9 mouse cellular contexts compared by ENCODE assay signal in the genomic region with DNA sequence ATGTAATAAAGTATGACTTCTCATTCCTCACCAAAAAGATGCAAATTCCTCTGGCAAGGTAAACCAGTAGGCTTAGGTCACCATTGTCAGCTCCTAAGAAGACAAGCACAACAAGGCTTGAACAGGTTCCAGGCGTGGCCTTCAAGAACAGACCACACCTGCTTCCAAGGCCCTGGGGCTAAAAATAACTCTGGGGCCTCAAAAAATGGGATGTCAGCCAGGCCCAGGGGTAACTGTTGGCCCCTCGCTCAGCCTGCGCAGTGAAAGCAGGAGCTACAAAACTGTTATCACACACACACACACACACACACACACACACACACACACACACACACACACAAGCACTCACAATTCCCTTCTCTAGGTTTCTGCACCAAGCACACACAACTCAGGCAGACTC. TPM values are rescaled to one million over a fixed set of nuclear protein-coding genes. Genes with fewer than 3 reads are reported as not detected.
DNase-seq lines count a peak whose midpoint lies in the region; ATAC-seq and TF ChIP-seq lines count a peak whose summit lies in the region.
"Had no signal": no experiment of that assay in that cellular context is flagged by ENCODE, and none has a peak within 500 bp of the region (broad histone marks: within the 10 kb centered on the region; RNA-seq: fewer than 3 reads in every experiment).

No protein-coding gene starts in this region.

- no peaks in the 10 kb centered on the region for H3K36me3 ChIP-seq in heart, embryonic 11.5 days (ENCODE audit: control insufficient read depth, insufficient read depth, low read length)
- no peaks in the 10 kb centered on the region for H3K36me3 ChIP-seq in liver, embryonic 11.5 days (ENCODE audit: control insufficient read depth, insufficient read depth, low read length)
- no peaks in the 10 kb centered on the region for H3K36me3 ChIP-seq in forebrain, embryonic 10.5 days (replicated peaks)
- H3K36me3 ChIP-seq in hindbrain, embryonic 11.5 days (ENCODE audit: control insufficient read depth, insufficient read depth, low read length) = no peaks in the 10 kb centered on the region
- H3K36me3 ChIP-seq: embryonic facial prominence, embryonic 12.5 days had no signal

- peak overlapping the region; percentile 28; the same call in 1 of the 2 replicates for H3K27ac ChIP-seq in cerebellum, adult 2 months (ENCODE audit: insufficient read depth, low read length)
- H3K27ac ChIP-seq in heart, embryonic 11.5 days (ENCODE audit: low read depth, low read length) = peak overlapping the region; percentile 81
- peak overlapping the region; percentile 57 for H3K27ac ChIP-seq in liver, embryonic 11.5 days (ENCODE audit: low read depth, low read length)
- no peak overlapping the region for H3K27ac ChIP-seq in layer of hippocampus, adult 2 months
- no peak overlapping the region for H3K27ac ChIP-seq in forebrain, embryonic 10.5 days
- no peak overlapping the region for H3K27ac ChIP-seq in hindbrain, embryonic 11.5 days (ENCODE audit: low read depth, low read length)
- H3K27ac ChIP-seq: embryonic facial prominence, embryonic 12.5 days had no signal

- peak; percentile 65 for DNase-seq in adrenal gland, adult 2 months
- no peak for DNase-seq in adrenal gland, adult 18-20 months (ENCODE audit: low spot score in 2 of 2)
- peak; percentile 65 to 83 for DNase-seq in cerebellum, adult 2 months
- peak; percentile 47 for DNase-seq in liver, embryonic 11.5 days (ENCODE audit: low spot score)
- no peak for DNase-seq in layer of hippocampus, adult 2 months (ENCODE audit: low spot score in 2 of 2)
- DNase-seq in forebrain, embryonic 10.5 days (ENCODE audit: extremely low spot score, low spot score) = no peak
- no peak for DNase-seq in hindbrain, embryonic 11.5 days (ENCODE audit: low spot score)

- no peak overlapping the region for H3K9ac ChIP-seq in heart, embryonic 11.5 days (ENCODE audit: low read depth, low read length)
- H3K9ac ChIP-seq in liver, embryonic 11.5 days (ENCODE audit: low read depth, low read length) = no peak overlapping the region
- no peak overlapping the region for H3K9ac ChIP-seq in hindbrain, embryonic 11.5 days (ENCODE audit: low read depth, low read length)
- H3K9ac ChIP-seq: embryonic facial prominence, embryonic 12.5 days had no signal

- H3K27me3 ChIP-seq in cerebellum, adult 2 months (ENCODE audit: control insufficient read depth, insufficient read depth, low read length) = no peaks in the 10 kb centered on the region
- H3K27me3 ChIP-seq in heart, embryonic 11.5 days (ENCODE audit: control insufficient read depth, insufficient read depth, low read length) = no peaks in the 10 kb centered on the region
- no peaks in the 10 kb centered on the region for H3K27me3 ChIP-seq in liver, embryonic 11.5 days (replicated peaks; ENCODE audit: control insufficient read depth, insufficient read depth, low read length)
- no peaks in the 10 kb centered on the region for H3K27me3 ChIP-seq in forebrain, embryonic 10.5 days (ENCODE audit: poor library complexity, severe bottlenecking)
- no peaks in the 10 kb centered on the region for H3K27me3 ChIP-seq in hindbrain, embryonic 11.5 days (ENCODE audit: control insufficient read depth, insufficient read depth, low read length)
- H3K27me3 ChIP-seq: embryonic facial prominence, embryonic 12.5 days had no signal

- TF ChIP-seq CTCF in cerebellum, adult 2 months (IDR thresholded peaks at IDR 0.05; ENCODE audit: borderline replicate concordance, insufficient read depth, low read depth, low read length) = no peak
- TF ChIP-seq CTCF in layer of hippocampus, adult 2 months (conservative IDR thresholded peaks at IDR 0.05) = no peak

- peak overlapping the region; percentile 32 for H3K4me2 ChIP-seq in heart, embryonic 11.5 days
- peak overlapping the region; percentile 42 for H3K4me2 ChIP-seq in liver, embryonic 11.5 days
- H3K4me2 ChIP-seq in hindbrain, embryonic 11.5 days (replicated peaks; ENCODE audit: low read depth, low read length) = no peak overlapping the region
- H3K4me2 ChIP-seq: embryonic facial prominence, embryonic 12.5 days had no signal

- no peaks in the 10 kb centered on the region for H3K9me3 ChIP-seq in heart, embryonic 11.5 days (replicated peaks; ENCODE audit: control insufficient read depth, low read length)
- no peaks in the 10 kb centered on the region for H3K9me3 ChIP-seq in liver, embryonic 11.5 days (ENCODE audit: control insufficient read depth, low read length)
- H3K9me3 ChIP-seq in forebrain, embryonic 10.5 days = no peaks in the 10 kb centered on the region
- H3K9me3 ChIP-seq in hindbrain, embryonic 11.5 days (ENCODE audit: control insufficient read depth, low read length) = no peaks in the 10 kb centered on the region
- H3K9me3 ChIP-seq: embryonic facial prominence, embryonic 12.5 days had no signal

- 17% methylated on average over 3 of the region's 3 CpGs for WGBS in cerebellum, adult 2 months
- WGBS in heart, embryonic 11.5 days (ENCODE audit: insufficient replicate concordance) = 27% methylated on average over 3 of the region's 3 CpGs
- WGBS in liver, embryonic 11.5 days = 40% methylated on average over 3 of the region's 3 CpGs
- 80% methylated on average over 3 of the region's 3 CpGs for WGBS in forebrain, embryonic 10.5 days
- WGBS in hindbrain, embryonic 11.5 days = 87% methylated on average over 3 of the region's 3 CpGs

- TF ChIP-seq POLR2A in cerebellum, adult 2 months (IDR thresholded peaks at IDR 0.05; ENCODE audit: borderline replicate concordance, insufficient read depth, low read length) = no peak

- H3K4me1 ChIP-seq in cerebellum, adult 2 months (ENCODE audit: control insufficient read depth, insufficient read depth, low read length) = peaks cover 8% of the 10 kb centered on the region
- H3K4me1 ChIP-seq in heart, embryonic 11.5 days (ENCODE audit: control insufficient read depth, insufficient read depth, low read length) = peaks cover 16% of the 10 kb centered on the region
- H3K4me1 ChIP-seq in liver, embryonic 11.5 days (replicated peaks; ENCODE audit: control insufficient read depth, insufficient read depth, low read length) = peaks cover 11% of the 10 kb centered on the region
- H3K4me1 ChIP-seq in forebrain, embryonic 10.5 days = peaks cover 9% of the 10 kb centered on the region
- no peaks in the 10 kb centered on the region for H3K4me1 ChIP-seq in hindbrain, embryonic 11.5 days (replicated peaks; ENCODE audit: control insufficient read depth, insufficient read depth, low read length)

- no peak overlapping the region for H3K4me3 ChIP-seq in cerebellum, adult 2 months (replicated peaks; ENCODE audit: insufficient read depth, low read depth, low read length)
- H3K4me3 ChIP-seq in heart, embryonic 11.5 days (ENCODE audit: low read depth, low read length) = no peak overlapping the region
- no peak overlapping the region for H3K4me3 ChIP-seq in liver, embryonic 11.5 days (ENCODE audit: low read depth, low read length)
- H3K4me3 ChIP-seq in layer of hippocampus, adult 2 months = no peak overlapping the region
- H3K4me3 ChIP-seq in forebrain, embryonic 10.5 days = no peak overlapping the region
- no peak overlapping the region for H3K4me3 ChIP-seq in hindbrain, embryonic 11.5 days (ENCODE audit: low read depth, low read length)
- H3K4me3 ChIP-seq: embryonic facial prominence, embryonic 12.5 days had no signal

- peak; percentile 88 for ATAC-seq in heart, embryonic 11.5 days (replicated peaks; ENCODE audit: insufficient number of reproducible peaks, low FRiP score, low TSS enrichment)
- ATAC-seq in liver, embryonic 11.5 days (replicated peaks; ENCODE audit: low FRiP score) = peak; percentile 95
- no peak for ATAC-seq in hindbrain, embryonic 11.5 days (ENCODE audit: low FRiP score)

RNA-seq across cellular contexts. Expression of a gene that starts 18.5 kb away (rescaled TPM):
- 10 to 100 TPM; 22.7 to 28.6 TPM for total RNA-seq in adrenal gland, adult 2 months (2021)
- 18.7 and 19.8 TPM in 2 replicates for polyA plus RNA-seq in adrenal gland, adult 2 months (2012; rRNA removed)
- total RNA-seq in adrenal gland, adult 18-20 months (2021) = 10 to 100 TPM; 26.1 to 33.5 TPM
- polyA plus RNA-seq in cerebellum, adult 2 months (2012; rRNA removed) = 18.8 and 19.8 TPM in 2 replicates
- polyA plus RNA-seq in heart, embryonic 11.5 days (2014; fragmentation: Nextera tagmentation; extraction: Ambion mirVana) = 19.7 and 20.6 TPM in 2 replicates
- 7.9 and 10.1 TPM in 2 replicates for polyA plus RNA-seq in liver, embryonic 11.5 days (2014; fragmentation: Nextera tagmentation; extraction: Ambion mirVana)
- total RNA-seq in layer of hippocampus, adult 2 months (2021) = 1 to 10 TPM; 8.6 to 8.9 TPM
- polyA plus RNA-seq in forebrain, embryonic 10.5 days (2016; fragmentation: Nextera tagmentation; extraction: Ambion mirVana) = 16.0 and 19.7 TPM in 2 replicates
- 13.0 and 16.3 TPM in 2 replicates for polyA plus RNA-seq in hindbrain, embryonic 11.5 days (2014; fragmentation: Nextera tagmentation; extraction: Ambion mirVana)

RNA-seq across cellular contexts. Expression of a gene that starts 56.0 kb away (rescaled TPM):
- total RNA-seq in adrenal gland, adult 2 months (2021) = 10 to 100 TPM; 24.3 to 42.2 TPM
- polyA plus RNA-seq in adrenal gland, adult 2 months (2012; rRNA removed) = 6.2 and 6.6 TPM in 2 replicates
- total RNA-seq in adrenal gland, adult 18-20 months (2021) = 10 to 100 TPM; 29.6 to 36.7 TPM
- 42.3 and 47.6 TPM in 2 replicates for polyA plus RNA-seq in cerebellum, adult 2 months (2012; rRNA removed)
- polyA plus RNA-seq in heart, embryonic 11.5 days (2014; fragmentation: Nextera tagmentation; extraction: Ambion mirVana) = 1.3 and 1.5 TPM in 2 replicates
- polyA plus RNA-seq in liver, embryonic 11.5 days (2014; fragmentation: Nextera tagmentation; extraction: Ambion mirVana) = 1.3 and 1.5 TPM in 2 replicates
- total RNA-seq in layer of hippocampus, adult 2 months (2021) = 10 to 100 TPM; 39.6 to 40.9 TPM
- polyA plus RNA-seq in forebrain, embryonic 10.5 days (2016; fragmentation: Nextera tagmentation; extraction: Ambion mirVana) = 0.86 and 1.1 TPM in 2 replicates
- polyA plus RNA-seq in hindbrain, embryonic 11.5 days (2014; fragmentation: Nextera tagmentation; extraction: Ambion mirVana) = 1.3 and 1.4 TPM in 2 replicates

Comparison
In these comparisons a context has a peak if more than half of its experiments do, and no peak if none do; other contexts are left out.
1. DNase-seq: peak in adrenal gland, adult 2 months (single experiment), cerebellum, adult 2 months (2 of 2) and liver, embryonic 11.5 days (single experiment); none in adrenal gland, adult 18-20 months (0 of 2), layer of hippocampus, adult 2 months (0 of 2), forebrain, embryonic 10.5 days (single experiment) and hindbrain, embryonic 11.5 days (single experiment).
2. H3K27ac ChIP-seq: peak in cerebellum, adult 2 months (single experiment), heart, embryonic 11.5 days (single experiment) and liver, embryonic 11.5 days (single experiment); none in layer of hippocampus, adult 2 months (single experiment), forebrain, embryonic 10.5 days (single experiment) and hindbrain, embryonic 11.5 days (single experiment).